Mouse (Mus musculus): ENCODE results near the gene Kcnh1. TPM values are rescaled to one million over a fixed set of nuclear protein-coding genes. Genes with fewer than 3 reads are reported as not detected.

The Kcnh1 gene
- polyA plus RNA-seq, 2 experiments: under 0.01 TPM; not detected in 1

DNA sequence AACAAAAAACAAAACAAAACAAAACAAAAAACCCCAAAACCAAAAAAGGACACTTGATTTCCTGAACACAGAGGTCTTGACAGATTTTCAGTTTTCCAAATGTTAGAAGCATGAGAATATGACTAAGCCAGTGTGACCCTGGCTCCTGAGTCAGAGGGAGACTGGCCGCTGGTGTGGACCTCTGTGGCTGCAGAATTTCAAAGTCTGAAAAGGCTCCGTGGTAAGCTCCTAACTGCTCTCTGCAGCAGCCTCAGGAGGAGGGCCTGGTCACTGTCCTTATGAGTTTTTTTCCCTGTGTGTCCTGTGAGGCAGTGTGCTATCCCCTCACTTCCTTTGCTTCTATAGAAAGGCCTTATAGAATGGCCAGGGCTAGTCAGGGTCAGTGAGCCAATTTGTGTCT is 29.6 kb downstream of the Kcnh1 start:
- TF ChIP-seq CTCF (IDR thresholded peaks at IDR 0.05; ENCODE audit: low read depth) (no peak), EP300 (IDR thresholded peaks at IDR 0.05; ENCODE audit: low read depth) (no peak)
- H3K27me3 ChIP-seq (ENCODE audit: control insufficient read depth, insufficient read depth, low read length): no peaks in the 10 kb centered on the region
- no peak overlapping the region for H3K27ac ChIP-seq
- no peak overlapping the region for H3K4me2 ChIP-seq (ENCODE audit: low read depth)
- DNase-seq (ENCODE audit: low read depth in 3 of 3, low spot score in 3 of 3) (no peak), ATAC-seq (ENCODE audit: insufficient read depth) (no peak)
- H3K9ac ChIP-seq (replicated peaks): no peak overlapping the region
- no peak overlapping the region for H3K4me3 ChIP-seq (ENCODE audit: insufficient read depth in 1 of 2, low read depth in 2 of 2, low read length in 2 of 2)
- 42% methylated on average over 2 of the region's 2 CpGs for WGBS (ENCODE audit: insufficient replicate concordance)
- H3K36me3 ChIP-seq (replicated peaks; ENCODE audit: control insufficient read depth, insufficient read depth, low read depth): no peaks in the 10 kb centered on the region
- H3K4me1 ChIP-seq (replicated peaks; ENCODE audit: control insufficient read depth in 2 of 2, insufficient read depth in 2 of 2, low read length in 1 of 2): no peaks in the 10 kb centered on the region
- no peaks in the 10 kb centered on the region for H3K9me3 ChIP-seq (ENCODE audit: control insufficient read depth, low read length)

DNA sequence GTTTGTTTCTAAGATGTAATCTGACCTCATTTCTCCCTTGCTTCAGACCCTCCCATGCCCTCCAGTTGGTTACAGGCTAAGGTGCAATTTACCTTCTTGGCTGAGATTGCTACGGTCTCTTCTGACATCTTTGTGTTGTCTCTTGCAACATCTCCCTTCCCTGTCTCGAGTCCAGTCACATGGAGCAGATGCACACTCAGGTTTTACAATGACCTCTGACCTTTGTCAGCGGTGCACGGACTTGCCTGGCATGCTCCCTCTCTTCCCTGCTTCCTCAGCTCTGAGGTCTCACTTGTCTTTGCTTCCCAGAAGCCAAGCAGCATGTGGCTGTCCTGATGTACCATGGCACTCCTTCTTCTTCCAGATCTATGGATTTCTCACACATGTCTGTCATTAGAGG is 33.6 kb downstream of the Kcnh1 start:
- TF ChIP-seq EP300 (IDR thresholded peaks at IDR 0.05; ENCODE audit: low read depth) (no peak), CTCF (IDR thresholded peaks at IDR 0.05; ENCODE audit: low read depth) (no peak)
- H3K27ac ChIP-seq: no peak overlapping the region
- 40% methylated on average over 4 of the region's 4 CpGs for WGBS (ENCODE audit: insufficient replicate concordance)
- DNase-seq (ENCODE audit: low read depth in 3 of 3, low spot score in 3 of 3) (no peak), ATAC-seq (ENCODE audit: insufficient read depth) (no peak)
- H3K9ac ChIP-seq (replicated peaks): no peak overlapping the region
- no peaks in the 10 kb centered on the region for H3K4me1 ChIP-seq (replicated peaks; ENCODE audit: control insufficient read depth in 2 of 2, insufficient read depth in 2 of 2, low read length in 1 of 2)
- no peak overlapping the region for H3K4me2 ChIP-seq (ENCODE audit: low read depth)
- H3K9me3 ChIP-seq (ENCODE audit: control insufficient read depth, low read length): no peaks in the 10 kb centered on the region
- no peaks in the 10 kb centered on the region for H3K27me3 ChIP-seq (ENCODE audit: control insufficient read depth, insufficient read depth, low read length)
- H3K4me3 ChIP-seq (ENCODE audit: insufficient read depth in 1 of 2, low read depth in 2 of 2, low read length in 2 of 2): no peak overlapping the region
- no peaks in the 10 kb centered on the region for H3K36me3 ChIP-seq (replicated peaks; ENCODE audit: control insufficient read depth, insufficient read depth, low read depth)

GRCm38 (mm10) chr1:192232696-192233095 is 42.1 kb downstream of the Kcnh1 start:
- H3K4me1 ChIP-seq (replicated peaks; ENCODE audit: control insufficient read depth in 2 of 2, insufficient read depth in 2 of 2, low read length in 1 of 2): no peaks in the 10 kb centered on the region
- no peaks in the 10 kb centered on the region for H3K36me3 ChIP-seq (replicated peaks; ENCODE audit: control insufficient read depth, insufficient read depth, low read depth)
- H3K9me3 ChIP-seq (ENCODE audit: control insufficient read depth, low read length): no peaks in the 10 kb centered on the region
- H3K9ac ChIP-seq (replicated peaks): no peak overlapping the region
- H3K4me2 ChIP-seq (ENCODE audit: low read depth): no peak overlapping the region
- WGBS (ENCODE audit: insufficient replicate concordance): 7% methylated on average over 1 of the region's 1 CpGs
- ATAC-seq (ENCODE audit: insufficient read depth) (no peak), DNase-seq (ENCODE audit: low read depth in 3 of 3, low spot score in 3 of 3) (no peak)
- TF ChIP-seq EP300 (IDR thresholded peaks at IDR 0.05; ENCODE audit: low read depth) (no peak), CTCF (IDR thresholded peaks at IDR 0.05; ENCODE audit: low read depth) (no peak)
- no peak overlapping the region for H3K4me3 ChIP-seq (ENCODE audit: insufficient read depth in 1 of 2, low read depth in 2 of 2, low read length in 2 of 2)
- no peaks in the 10 kb centered on the region for H3K27me3 ChIP-seq (ENCODE audit: control insufficient read depth, insufficient read depth, low read length)
- no peak overlapping the region for H3K27ac ChIP-seq

- Histone ChIP-seq H3K27me3 (ENCODE audit: control insufficient read depth, insufficient read depth, low read length) (no peaks in the 10 kb centered on the region), H3K4me2 (ENCODE audit: low read depth) (no peak overlapping the region), H3K36me3 (replicated peaks; ENCODE audit: control insufficient read depth, insufficient read depth, low read depth) (no peaks in the 10 kb centered on the region), H3K27ac (no peak overlapping the region), H3K4me3 (ENCODE audit: insufficient read depth in 1 of 2, low read depth in 2 of 2, low read length in 2 of 2) (no peak overlapping the region), H3K4me1 (replicated peaks; ENCODE audit: control insufficient read depth in 2 of 2, insufficient read depth in 2 of 2, low read length in 1 of 2) (no peaks in the 10 kb centered on the region), H3K9me3 (ENCODE audit: control insufficient read depth, low read length) (no peaks in the 10 kb centered on the region), H3K9ac (replicated peaks) (no peak overlapping the region)
- no peak for ATAC-seq (ENCODE audit: insufficient read depth)
- TF ChIP-seq EP300 (IDR thresholded peaks at IDR 0.05; ENCODE audit: low read depth) (no peak), CTCF (IDR thresholded peaks at IDR 0.05; ENCODE audit: low read depth) (no peak)
- DNase-seq (ENCODE audit: low read depth in 3 of 3, low spot score in 3 of 3): no peak
- WGBS (ENCODE audit: insufficient replicate concordance): 44% methylated on average over 3 of the region's 3 CpGs
Measured at GRCm38 (mm10) chr1:192246836-192247235, 56.3 kb downstream of the Kcnh1 start.

- Histone ChIP-seq H3K4me1 (replicated peaks; ENCODE audit: control insufficient read depth in 2 of 2, insufficient read depth in 2 of 2, low read length in 1 of 2) (no peaks in the 10 kb centered on the region), H3K4me3 (ENCODE audit: insufficient read depth in 1 of 2, low read depth in 2 of 2, low read length in 2 of 2) (no peak overlapping the region), H3K27me3 (ENCODE audit: control insufficient read depth, insufficient read depth, low read length) (no peaks in the 10 kb centered on the region), H3K36me3 (replicated peaks; ENCODE audit: control insufficient read depth, insufficient read depth, low read depth) (no peaks in the 10 kb centered on the region), H3K9me3 (ENCODE audit: control insufficient read depth, low read length) (no peaks in the 10 kb centered on the region), H3K9ac (replicated peaks) (no peak overlapping the region), H3K27ac (no peak overlapping the region), H3K4me2 (ENCODE audit: low read depth) (no peak overlapping the region)
- DNase-seq (ENCODE audit: low read depth in 3 of 3, low spot score in 3 of 3) (no peak), ATAC-seq (ENCODE audit: insufficient read depth) (no peak)
- 76% methylated on average over 5 of the region's 5 CpGs for WGBS (ENCODE audit: insufficient replicate concordance)
- TF ChIP-seq CTCF (IDR thresholded peaks at IDR 0.05; ENCODE audit: low read depth) (no peak), EP300 (IDR thresholded peaks at IDR 0.05; ENCODE audit: low read depth) (no peak)
Measured at GRCm38 (mm10) chr1:192259146-192259545, 68.6 kb downstream of the Kcnh1 start.

All from liver, embryonic 14.5 days (tissue).